Mouse (Mus musculus): Measurements from ENCODE around the gene Fam198b. TPM values are rescaled to one million over a fixed set of nuclear protein-coding genes. Genes with fewer than 3 reads are reported as not detected.

Gene Fam198b
- polyA plus RNA-seq, 1 experiment = not detected

DNA sequence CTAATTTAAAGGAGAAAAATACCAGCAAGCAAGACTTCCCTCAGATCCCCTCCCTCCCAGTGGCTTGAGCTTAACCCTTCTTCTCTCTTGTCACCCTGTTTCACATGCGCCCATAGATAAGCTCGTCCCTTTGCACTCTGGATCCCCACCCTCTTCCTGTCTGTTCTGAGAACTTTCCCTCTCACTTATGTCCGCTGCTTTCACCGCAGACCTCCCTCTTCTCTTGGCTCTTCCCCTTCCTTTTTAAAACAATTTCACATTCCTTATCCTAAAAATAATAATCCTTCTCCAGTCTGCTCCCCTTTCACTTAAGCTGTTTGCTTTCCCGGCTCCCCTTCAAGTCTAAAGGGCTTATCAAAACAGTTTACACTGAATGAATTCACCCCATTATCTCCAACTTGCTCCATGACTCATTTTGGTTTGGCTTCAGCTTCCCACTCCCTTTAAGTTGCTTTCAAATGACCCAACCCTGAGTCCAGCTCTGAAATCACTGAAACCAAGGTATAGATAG lies 109.8 kb downstream of the Fam198b start:
- H3K27ac ChIP-seq (ENCODE audit: insufficient read depth, low read depth, low read length) = no peak overlapping the region
- no peak for TF ChIP-seq CTCF (IDR thresholded peaks at IDR 0.05; ENCODE audit: insufficient read depth, low read depth, low read length)
- no peak for TF ChIP-seq POLR2A (IDR thresholded peaks at IDR 0.05; ENCODE audit: insufficient read depth, low read depth, low read length)
- WGBS = 69% methylated on average over 5 of the region's 5 CpGs
- no peaks in the 10 kb centered on the region for H3K4me1 ChIP-seq (ENCODE audit: control insufficient read depth, insufficient read depth, low read length)
- no peak overlapping the region for H3K4me3 ChIP-seq (ENCODE audit: insufficient read depth, low read depth, low read length)

DNA sequence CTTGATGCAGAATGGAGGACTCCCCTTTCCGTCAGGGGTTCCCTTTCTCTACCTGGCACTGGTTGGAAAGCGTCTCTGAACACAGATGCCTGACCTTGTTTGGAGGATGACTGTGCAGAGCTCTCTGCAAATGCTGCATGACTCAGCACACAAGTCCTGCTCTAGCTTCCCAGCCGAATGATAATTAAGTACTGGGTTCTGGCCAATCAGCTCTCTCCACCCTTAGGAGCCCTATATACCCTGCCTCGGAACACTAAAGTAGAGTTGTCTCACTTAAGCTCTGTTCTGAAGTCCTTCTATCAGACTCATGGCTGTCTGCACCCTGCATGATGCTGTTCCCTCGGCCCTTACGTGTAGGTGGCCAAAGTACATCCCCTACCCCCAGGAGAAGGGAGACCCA lies 111.4 kb downstream of the Fam198b start:
- Histone ChIP-seq H3K4me3 (ENCODE audit: insufficient read depth, low read depth, low read length) (no peak overlapping the region), H3K27ac (ENCODE audit: insufficient read depth, low read depth, low read length) (no peak overlapping the region), H3K4me1 (ENCODE audit: control insufficient read depth, insufficient read depth, low read length) (no peaks in the 10 kb centered on the region)
- 60% methylated on average over 6 of the region's 6 CpGs for WGBS
- TF ChIP-seq CTCF (IDR thresholded peaks at IDR 0.05; ENCODE audit: insufficient read depth, low read depth, low read length) (no peak), POLR2A (IDR thresholded peaks at IDR 0.05; ENCODE audit: insufficient read depth, low read depth, low read length) (no peak)

Other genes starting within 250 kb of the Fam198b start
- gene Rxfp1, start 146.7 kb upstream of the Fam198b start, polyA plus RNA-seq (2012; ENCODE audit: insufficient read depth, insufficient read length, low replicate concordance, missing spikeins) = not detected in 2 replicates
- gene Tmem144, start 31.8 kb upstream of the Fam198b start, polyA plus RNA-seq (2012; ENCODE audit: insufficient read depth, insufficient read length, low replicate concordance, missing spikeins) = not detected in 2 replicates

Data from olfactory bulb, adult 2 months (tissue).